Mouse (Mus musculus): ENCODE measurements around the gene Agpat1. TPM values are rescaled to one million over a fixed set of nuclear protein-coding genes. Genes with fewer than 3 reads are reported as not detected.

Agpat1 gene
- polyA plus RNA-seq, 1 experiment, result 350 TPM

DNA sequence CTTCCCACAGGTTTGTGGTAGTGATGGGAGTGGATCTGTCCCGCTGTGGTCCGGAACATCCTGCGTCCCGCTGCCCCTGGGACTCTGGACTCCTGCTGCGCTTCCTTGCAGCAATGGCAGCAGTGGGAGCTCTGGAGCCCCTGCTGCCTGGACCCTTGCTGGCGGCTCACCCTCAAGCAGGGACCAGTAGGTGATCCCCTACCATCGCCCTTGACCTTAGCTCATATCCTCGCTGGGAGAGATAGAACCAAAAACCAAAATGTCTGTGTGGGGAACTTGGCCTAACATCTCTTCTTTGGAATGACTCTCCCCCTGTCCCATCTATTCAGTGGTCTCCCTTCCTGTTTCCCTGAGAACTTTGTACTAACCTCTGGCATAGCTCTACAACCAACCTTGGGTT is 20.2 kb upstream of the Agpat1 start:
- 96% methylated on average over 8 of the region's 8 CpGs for WGBS
- TF ChIP-seq CTCF (IDR thresholded peaks at IDR 0.05; ENCODE audit: borderline replicate concordance, control insufficient read depth, extremely low read depth, insufficient read depth, low read length, poor library complexity) (no peak), POLR2A (IDR thresholded peaks at IDR 0.05; ENCODE audit: control insufficient read depth, extremely low read depth, insufficient read depth, low read length, poor library complexity) (no peak)
- no peaks in the 10 kb centered on the region for H3K27me3 ChIP-seq (ENCODE audit: control insufficient read depth, insufficient read depth, low read length)

DNA sequence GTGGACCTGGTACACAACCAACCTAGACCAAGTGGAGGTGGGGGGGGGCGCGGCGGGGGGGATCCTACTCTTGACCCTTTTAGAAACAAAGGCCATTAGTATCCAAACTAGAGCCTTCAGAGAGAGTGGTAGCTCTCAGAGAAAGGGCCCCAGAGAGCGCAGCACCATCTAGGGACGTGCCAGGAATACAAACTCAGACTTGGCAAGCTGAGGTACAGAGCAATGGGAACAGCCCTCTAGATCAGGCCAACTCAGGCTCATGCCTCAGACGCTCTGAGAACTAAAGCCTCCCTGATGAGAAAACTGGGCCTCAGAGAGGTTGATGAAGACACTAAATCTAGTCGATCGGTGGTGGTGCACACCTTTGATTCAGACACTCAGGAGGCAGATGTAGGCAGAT is 18.9 kb upstream of the Agpat1 start:
- WGBS, result 96% methylated on average over 8 of the region's 8 CpGs
- H3K36me3 ChIP-seq (ENCODE audit: control insufficient read depth, insufficient read depth, low read length), result no peaks in the 10 kb centered on the region
- H3K27ac ChIP-seq (ENCODE audit: control insufficient read depth, insufficient read depth, low read length), result no peak overlapping the region
- DNase-seq, result no peak
- TF ChIP-seq POLR2A (IDR thresholded peaks at IDR 0.05; ENCODE audit: control insufficient read depth, extremely low read depth, insufficient read depth, low read length, poor library complexity) (no peak), CTCF (IDR thresholded peaks at IDR 0.05; ENCODE audit: borderline replicate concordance, control insufficient read depth, extremely low read depth, insufficient read depth, low read length, poor library complexity) (no peak)
- H3K4me1 ChIP-seq (replicated peaks; ENCODE audit: control insufficient read depth, insufficient read depth, low read length), result peaks cover 20% of the 10 kb centered on the region
- no peak overlapping the region for H3K4me3 ChIP-seq (ENCODE audit: control insufficient read depth, insufficient read depth, low read length)
- H3K27me3 ChIP-seq (ENCODE audit: control insufficient read depth, insufficient read depth, low read length), result no peaks in the 10 kb centered on the region

More for the DNA sequence above, 20.2 kb upstream of the Agpat1 start:
- Histone ChIP-seq H3K27ac (ENCODE audit: control insufficient read depth, insufficient read depth, low read length) (no peak overlapping the region), H3K4me1 (replicated peaks; ENCODE audit: control insufficient read depth, insufficient read depth, low read length) (peaks cover 19% of the 10 kb centered on the region), H3K36me3 (ENCODE audit: control insufficient read depth, insufficient read depth, low read length) (no peaks in the 10 kb centered on the region), H3K4me3 (ENCODE audit: control insufficient read depth, insufficient read depth, low read length) (no peak overlapping the region)
- DNase-seq, result no peak

DNA sequence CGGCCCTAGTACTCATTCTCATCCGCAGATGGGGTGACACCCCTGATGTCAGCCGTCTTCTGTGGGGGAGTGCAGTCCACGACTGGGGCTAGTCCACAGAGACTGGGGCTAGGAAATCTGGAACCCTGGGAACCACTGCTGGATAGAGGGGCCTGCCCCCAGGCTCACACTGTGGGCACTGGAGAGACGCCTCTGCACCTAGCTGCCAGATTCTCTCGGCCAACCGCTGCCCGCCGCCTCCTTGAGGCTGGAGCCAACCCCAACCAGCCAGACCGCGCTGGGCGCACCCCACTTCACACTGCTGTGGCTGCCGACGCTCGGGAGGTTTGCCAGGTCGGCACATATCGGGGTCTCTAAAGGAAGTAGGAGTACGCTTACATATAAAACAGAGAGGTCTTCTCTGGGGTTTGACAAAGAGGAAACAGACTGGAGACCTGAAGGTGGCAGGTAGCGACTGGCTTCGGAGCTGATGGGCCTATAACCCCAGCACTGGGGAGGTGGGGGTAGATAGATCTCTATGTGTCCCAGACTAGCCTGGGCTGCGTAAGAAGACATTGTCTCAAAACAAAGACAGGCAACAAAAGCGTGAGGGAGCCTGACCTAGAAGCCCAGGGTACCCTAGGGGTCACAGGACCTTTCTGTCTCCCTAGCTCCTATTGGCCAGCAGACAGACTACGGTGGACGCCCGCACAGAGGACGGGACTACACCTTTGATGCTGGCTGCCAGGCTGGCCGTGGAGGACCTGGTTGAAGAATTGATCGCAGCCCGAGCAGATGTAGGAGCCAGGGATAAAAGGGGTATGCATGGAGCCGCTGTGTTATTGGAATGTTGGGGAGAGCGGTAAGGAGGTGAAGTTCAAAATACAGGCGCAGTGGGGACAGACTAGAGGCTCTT is 17.9 kb upstream of the Agpat1 start:
- H3K27me3 ChIP-seq (ENCODE audit: control insufficient read depth, insufficient read depth, low read length), result no peaks in the 10 kb centered on the region
- no peak overlapping the region for H3K27ac ChIP-seq (ENCODE audit: control insufficient read depth, insufficient read depth, low read length)
- peaks cover 23% of the 10 kb centered on the region for H3K4me1 ChIP-seq (replicated peaks; ENCODE audit: control insufficient read depth, insufficient read depth, low read length)
- no peak for DNase-seq
- H3K4me3 ChIP-seq (ENCODE audit: control insufficient read depth, insufficient read depth, low read length), result 0 out of 2 replicates have a peak overlapping the region, but pooled peaks have one; percentile 79
- no peak for TF ChIP-seq CTCF (IDR thresholded peaks at IDR 0.05; ENCODE audit: borderline replicate concordance, control insufficient read depth, extremely low read depth, insufficient read depth, low read length, poor library complexity)
- no peak for TF ChIP-seq POLR2A (IDR thresholded peaks at IDR 0.05; ENCODE audit: control insufficient read depth, extremely low read depth, insufficient read depth, low read length, poor library complexity)
- H3K36me3 ChIP-seq (ENCODE audit: control insufficient read depth, insufficient read depth, low read length), result no peaks in the 10 kb centered on the region
- WGBS, result 49% methylated on average over 32 of the region's 32 CpGs

DNA sequence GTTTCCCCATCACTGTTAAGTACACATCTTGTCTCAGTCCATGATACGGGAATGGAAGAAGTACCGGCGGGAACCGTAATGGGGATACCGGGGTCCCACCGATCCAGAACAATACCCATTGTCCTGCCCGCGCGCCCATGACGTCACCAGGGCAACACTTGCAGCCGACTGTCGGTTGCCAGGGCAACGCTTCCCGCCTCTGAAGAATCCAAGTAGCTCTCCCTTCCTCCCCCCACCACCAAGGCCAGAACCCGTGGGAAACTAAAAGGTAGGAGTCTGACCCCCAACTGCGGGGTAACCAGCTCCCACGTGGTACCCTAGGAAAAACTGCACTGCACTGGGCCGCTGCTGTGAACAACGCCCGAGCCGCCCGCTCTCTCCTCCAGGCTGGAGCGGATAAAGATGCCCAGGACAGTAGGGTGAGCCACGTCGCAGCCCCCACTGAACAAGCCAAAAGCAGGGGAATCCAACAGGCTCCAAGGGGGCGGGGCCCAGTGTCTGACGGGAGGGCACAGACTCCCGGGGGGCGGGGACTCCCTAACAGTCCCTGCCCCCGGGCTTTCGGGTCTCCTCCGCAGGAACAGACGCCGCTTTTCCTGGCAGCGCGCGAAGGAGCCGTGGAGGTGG is 17.2 kb upstream of the Agpat1 start:
- peaks cover 23% of the 10 kb centered on the region for H3K4me1 ChIP-seq (replicated peaks; ENCODE audit: control insufficient read depth, insufficient read depth, low read length)
- no peak overlapping the region for H3K27ac ChIP-seq (ENCODE audit: control insufficient read depth, insufficient read depth, low read length)
- no peaks in the 10 kb centered on the region for H3K27me3 ChIP-seq (ENCODE audit: control insufficient read depth, insufficient read depth, low read length)
- peak overlapping the region; percentile 79 for H3K4me3 ChIP-seq (ENCODE audit: control insufficient read depth, insufficient read depth, low read length)
- no peak for TF ChIP-seq POLR2A (IDR thresholded peaks at IDR 0.05; ENCODE audit: control insufficient read depth, extremely low read depth, insufficient read depth, low read length, poor library complexity)
- TF ChIP-seq CTCF (IDR thresholded peaks at IDR 0.05; ENCODE audit: borderline replicate concordance, control insufficient read depth, extremely low read depth, insufficient read depth, low read length, poor library complexity), result no peak
- DNase-seq, result peak; percentile 90
- H3K36me3 ChIP-seq (ENCODE audit: control insufficient read depth, insufficient read depth, low read length), result no peaks in the 10 kb centered on the region
- under 1% methylated on average over 38 of the region's 38 CpGs for WGBS

DNA sequence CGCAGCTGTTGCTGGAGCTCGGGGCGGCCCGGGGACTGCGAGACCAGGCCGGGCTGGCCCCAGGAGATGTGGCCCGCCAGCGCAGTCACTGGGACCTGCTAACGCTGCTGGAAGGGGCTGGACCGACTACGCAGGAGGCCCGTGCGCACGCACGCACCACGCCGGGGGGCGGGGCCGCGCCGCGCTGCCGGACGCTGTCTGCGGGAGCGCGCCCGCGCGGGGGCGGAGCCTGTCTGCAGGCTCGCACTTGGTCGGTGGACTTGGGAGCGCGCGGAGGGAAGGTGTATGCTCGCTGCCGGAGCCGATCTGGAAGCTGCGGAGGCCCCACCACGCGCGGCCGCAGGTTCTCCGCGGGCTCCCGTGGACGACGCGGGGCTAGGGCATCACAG is 16.6 kb upstream of the Agpat1 start:
- H3K27ac ChIP-seq (ENCODE audit: control insufficient read depth, insufficient read depth, low read length), result peak overlapping the region; percentile 54
- peak; percentile 97 for DNase-seq
- H3K4me3 ChIP-seq (ENCODE audit: control insufficient read depth, insufficient read depth, low read length), result peak overlapping the region; percentile 79
- TF ChIP-seq POLR2A (IDR thresholded peaks at IDR 0.05; ENCODE audit: control insufficient read depth, extremely low read depth, insufficient read depth, low read length, poor library complexity), result peak; percentile 100
- no peak for TF ChIP-seq CTCF (IDR thresholded peaks at IDR 0.05; ENCODE audit: borderline replicate concordance, control insufficient read depth, extremely low read depth, insufficient read depth, low read length, poor library complexity)
- no peaks in the 10 kb centered on the region for H3K27me3 ChIP-seq (ENCODE audit: control insufficient read depth, insufficient read depth, low read length)
- WGBS, result under 1% methylated on average over 49 of the region's 50 CpGs
- no peaks in the 10 kb centered on the region for H3K36me3 ChIP-seq (ENCODE audit: control insufficient read depth, insufficient read depth, low read length)
- peaks cover 23% of the 10 kb centered on the region for H3K4me1 ChIP-seq (replicated peaks; ENCODE audit: control insufficient read depth, insufficient read depth, low read length)

DNA sequence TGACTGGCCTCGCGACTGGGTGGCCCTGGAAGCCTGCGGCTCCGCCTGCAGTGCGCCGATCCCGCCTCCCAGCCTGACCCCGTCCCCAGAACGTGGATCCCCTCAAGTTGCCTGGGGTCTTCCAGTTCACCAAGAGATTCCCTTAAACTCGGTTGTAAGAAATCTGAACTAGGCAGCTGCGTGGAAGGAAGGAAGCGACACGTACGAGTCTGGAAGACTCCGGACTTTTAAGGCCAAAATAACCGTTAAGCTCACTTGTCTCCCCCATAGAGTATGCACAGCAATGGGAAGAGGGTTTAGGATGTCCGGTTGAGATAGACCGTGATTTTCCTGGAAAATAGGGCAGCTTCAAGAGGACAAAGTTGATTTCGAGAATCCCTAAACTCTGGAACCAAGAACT is 16.2 kb upstream of the Agpat1 start:
- Histone ChIP-seq H3K27me3 (ENCODE audit: control insufficient read depth, insufficient read depth, low read length) (no peaks in the 10 kb centered on the region), H3K27ac (ENCODE audit: control insufficient read depth, insufficient read depth, low read length) (peak overlapping the region; percentile 54), H3K4me1 (replicated peaks; ENCODE audit: control insufficient read depth, insufficient read depth, low read length) (peaks cover 25% of the 10 kb centered on the region), H3K36me3 (ENCODE audit: control insufficient read depth, insufficient read depth, low read length) (no peaks in the 10 kb centered on the region), H3K4me3 (ENCODE audit: control insufficient read depth, insufficient read depth, low read length) (peak overlapping the region; percentile 79)
- no peak for DNase-seq
- TF ChIP-seq POLR2A (IDR thresholded peaks at IDR 0.05; ENCODE audit: control insufficient read depth, extremely low read depth, insufficient read depth, low read length, poor library complexity) (no peak), CTCF (IDR thresholded peaks at IDR 0.05; ENCODE audit: borderline replicate concordance, control insufficient read depth, extremely low read depth, insufficient read depth, low read length, poor library complexity) (no peak)
- WGBS, result under 1% methylated on average over 19 of the region's 19 CpGs
